Mouse (Mus musculus): ENCODE results near the gene Zg16. TPM values are rescaled to one million over a fixed set of nuclear protein-coding genes. Genes with fewer than 3 reads are reported as not detected.

The Zg16 gene
- polyA plus RNA-seq, 1 experiment from 2014 or later, result not detected

GRCm38 (mm10) chr7:127012374-127012773, 74.8 kb downstream of the Zg16 start:
- peaks cover 6% of the 10 kb centered on the region for H3K4me1 ChIP-seq (replicated peaks; ENCODE audit: control insufficient read depth, insufficient read depth, low read length)
- H3K27me3 ChIP-seq (ENCODE audit: control insufficient read depth, insufficient read depth, low read length), result no peaks in the 10 kb centered on the region
- H3K9ac ChIP-seq (ENCODE audit: low read length), result no peak overlapping the region
- H3K9me3 ChIP-seq (ENCODE audit: control insufficient read depth, low read length), result no peaks in the 10 kb centered on the region
- WGBS, result 92% methylated on average over 6 of the region's 6 CpGs
- peaks cover 2% of the 10 kb centered on the region for H3K36me3 ChIP-seq (ENCODE audit: control insufficient read depth, insufficient read depth, low read length)
- H3K4me2 ChIP-seq (ENCODE audit: low read depth, low read length, severe bottlenecking), result no peak overlapping the region
- no peak for DNase-seq (ENCODE audit: low spot score)
- no peak overlapping the region for H3K27ac ChIP-seq (ENCODE audit: low read depth, low read length)
- no peak for ATAC-seq (replicated peaks; ENCODE audit: low FRiP score)
- H3K4me3 ChIP-seq (ENCODE audit: low read depth, low read length), result no peak overlapping the region

GRCm38 (mm10) chr7:127011717-127012116, 75.4 kb downstream of the Zg16 start:
- Histone ChIP-seq H3K4me3 (ENCODE audit: low read depth, low read length) (no peak overlapping the region), H3K9ac (ENCODE audit: low read length) (no peak overlapping the region), H3K27ac (ENCODE audit: low read depth, low read length) (no peak overlapping the region), H3K4me2 (ENCODE audit: low read depth, low read length, severe bottlenecking) (no peak overlapping the region), H3K9me3 (ENCODE audit: control insufficient read depth, low read length) (no peaks in the 10 kb centered on the region), H3K36me3 (ENCODE audit: control insufficient read depth, insufficient read depth, low read length) (peaks cover 2% of the 10 kb centered on the region), H3K27me3 (ENCODE audit: control insufficient read depth, insufficient read depth, low read length) (no peaks in the 10 kb centered on the region), H3K4me1 (replicated peaks; ENCODE audit: control insufficient read depth, insufficient read depth, low read length) (peaks cover 6% of the 10 kb centered on the region)
- DNase-seq (ENCODE audit: low spot score) (no peak), ATAC-seq (replicated peaks; ENCODE audit: low FRiP score) (no peak)
- 60% methylated on average over 2 of the region's 2 CpGs for WGBS

- Histone ChIP-seq H3K9ac (ENCODE audit: low read length) (no peak overlapping the region), H3K4me3 (ENCODE audit: low read depth, low read length) (no peak overlapping the region), H3K27me3 (ENCODE audit: control insufficient read depth, insufficient read depth, low read length) (no peaks in the 10 kb centered on the region), H3K4me2 (ENCODE audit: low read depth, low read length, severe bottlenecking) (no peak overlapping the region), H3K9me3 (ENCODE audit: control insufficient read depth, low read length) (no peaks in the 10 kb centered on the region), H3K27ac (ENCODE audit: low read depth, low read length) (no peak overlapping the region), H3K4me1 (replicated peaks; ENCODE audit: control insufficient read depth, insufficient read depth, low read length) (peaks cover 6% of the 10 kb centered on the region), H3K36me3 (ENCODE audit: control insufficient read depth, insufficient read depth, low read length) (peaks cover 2% of the 10 kb centered on the region)
- ATAC-seq (replicated peaks; ENCODE audit: low FRiP score), result no peak
- DNase-seq (ENCODE audit: low spot score), result no peak
- 97% methylated on average over 2 of the region's 2 CpGs for WGBS
These were observed 76.1 kb downstream of the Zg16 start for GRCm38 (mm10) chr7:127011051-127011450.

- Histone ChIP-seq H3K27me3 (ENCODE audit: control insufficient read depth, insufficient read depth, low read length) (no peaks in the 10 kb centered on the region), H3K4me2 (ENCODE audit: low read depth, low read length, severe bottlenecking) (no peak overlapping the region), H3K27ac (ENCODE audit: low read depth, low read length) (no peak overlapping the region), H3K4me1 (replicated peaks; ENCODE audit: control insufficient read depth, insufficient read depth, low read length) (no peaks in the 10 kb centered on the region), H3K9me3 (ENCODE audit: control insufficient read depth, low read length) (no peaks in the 10 kb centered on the region), H3K9ac (ENCODE audit: low read length) (no peak overlapping the region), H3K4me3 (ENCODE audit: low read depth, low read length) (no peak overlapping the region), H3K36me3 (ENCODE audit: control insufficient read depth, insufficient read depth, low read length) (peaks cover 2% of the 10 kb centered on the region)
- WGBS, result 88% methylated on average over 17 of the region's 17 CpGs
- no peak for ATAC-seq (replicated peaks; ENCODE audit: low FRiP score)
- no peak for DNase-seq (ENCODE audit: low spot score)
These were observed 77.6 kb downstream of the Zg16 start for GRCm38 (mm10) chr7:127009307-127010085.

- no peak overlapping the region for H3K4me2 ChIP-seq (ENCODE audit: low read depth, low read length, severe bottlenecking)
- no peaks in the 10 kb centered on the region for H3K27me3 ChIP-seq (ENCODE audit: control insufficient read depth, insufficient read depth, low read length)
- H3K4me3 ChIP-seq (ENCODE audit: low read depth, low read length), result no peak overlapping the region
- H3K9ac ChIP-seq (ENCODE audit: low read length), result peak overlapping the region; percentile 8; the same call in 1 of the 2 replicates
- peak overlapping the region; percentile 4; the same call in 1 of the 2 replicates for H3K27ac ChIP-seq (ENCODE audit: low read depth, low read length)
- H3K36me3 ChIP-seq (ENCODE audit: control insufficient read depth, insufficient read depth, low read length), result peaks cover under 1% of the 10 kb centered on the region; the same call in 1 of the 2 replicates
- no peak for DNase-seq (ENCODE audit: low spot score)
- no peaks in the 10 kb centered on the region for H3K9me3 ChIP-seq (ENCODE audit: control insufficient read depth, low read length)
- H3K4me1 ChIP-seq (replicated peaks; ENCODE audit: control insufficient read depth, insufficient read depth, low read length), result no peaks in the 10 kb centered on the region
- 78% methylated on average over 9 of the region's 9 CpGs for WGBS
- peak; percentile 51; the same call in 1 of the 2 replicates for ATAC-seq (replicated peaks; ENCODE audit: low FRiP score)
These were observed 78.7 kb downstream of the Zg16 start for GRCm38 (mm10) chr7:127008239-127009019.

GRCm38 (mm10) chr7:127007313-127008024, 79.7 kb downstream of the Zg16 start:
- Histone ChIP-seq H3K9ac (ENCODE audit: low read length) (no peak overlapping the region), H3K36me3 (ENCODE audit: control insufficient read depth, insufficient read depth, low read length) (no peaks in the 10 kb centered on the region), H3K9me3 (ENCODE audit: control insufficient read depth, low read length) (no peaks in the 10 kb centered on the region), H3K4me3 (ENCODE audit: low read depth, low read length) (no peak overlapping the region), H3K27ac (ENCODE audit: low read depth, low read length) (no peak overlapping the region), H3K4me1 (replicated peaks; ENCODE audit: control insufficient read depth, insufficient read depth, low read length) (no peaks in the 10 kb centered on the region), H3K4me2 (ENCODE audit: low read depth, low read length, severe bottlenecking) (no peak overlapping the region), H3K27me3 (ENCODE audit: control insufficient read depth, insufficient read depth, low read length) (no peaks in the 10 kb centered on the region)
- ATAC-seq (replicated peaks; ENCODE audit: low FRiP score) (no peak), DNase-seq (ENCODE audit: low spot score) (no peak)
- 86% methylated on average over 6 of the region's 6 CpGs for WGBS

- Histone ChIP-seq H3K27me3 (ENCODE audit: control insufficient read depth, insufficient read depth, low read length) (no peaks in the 10 kb centered on the region), H3K4me2 (ENCODE audit: low read depth, low read length, severe bottlenecking) (no peak overlapping the region)
- no peak for ATAC-seq (replicated peaks; ENCODE audit: low FRiP score)
These were observed 82.8 kb downstream of the Zg16 start for GRCm38 (mm10) chr7:127004122-127004875.

GRCm38 (mm10) chr7:127003620-127004019, 83.5 kb downstream of the Zg16 start:
- Histone ChIP-seq H3K4me2 (ENCODE audit: low read depth, low read length, severe bottlenecking) (no peak overlapping the region), H3K27me3 (ENCODE audit: control insufficient read depth, insufficient read depth, low read length) (no peaks in the 10 kb centered on the region), H3K9me3 (ENCODE audit: control insufficient read depth, low read length) (no peaks in the 10 kb centered on the region), H3K27ac (ENCODE audit: low read depth, low read length) (no peak overlapping the region), H3K9ac (ENCODE audit: low read length) (no peak overlapping the region), H3K36me3 (ENCODE audit: control insufficient read depth, insufficient read depth, low read length) (no peaks in the 10 kb centered on the region), H3K4me1 (replicated peaks; ENCODE audit: control insufficient read depth, insufficient read depth, low read length) (no peaks in the 10 kb centered on the region), H3K4me3 (ENCODE audit: low read depth, low read length) (no peak overlapping the region)
- ATAC-seq (replicated peaks; ENCODE audit: low FRiP score) (no peak), DNase-seq (ENCODE audit: low spot score) (no peak)
- WGBS, result 91% methylated on average over 5 of the region's 5 CpGs

More at GRCm38 (mm10) chr7:127004122-127004875, 82.8 kb downstream of the Zg16 start:
- 86% methylated on average over 4 of the region's 4 CpGs for WGBS
- H3K4me3 ChIP-seq (ENCODE audit: low read depth, low read length), result no peak overlapping the region
- no peaks in the 10 kb centered on the region for H3K36me3 ChIP-seq (ENCODE audit: control insufficient read depth, insufficient read depth, low read length)
- H3K9me3 ChIP-seq (ENCODE audit: control insufficient read depth, low read length), result no peaks in the 10 kb centered on the region
- H3K9ac ChIP-seq (ENCODE audit: low read length), result no peak overlapping the region
- H3K4me1 ChIP-seq (replicated peaks; ENCODE audit: control insufficient read depth, insufficient read depth, low read length), result no peaks in the 10 kb centered on the region
- no peak for DNase-seq (ENCODE audit: low spot score)
- H3K27ac ChIP-seq (ENCODE audit: low read depth, low read length), result no peak overlapping the region

All from forebrain, embryonic 11.5 days (tissue).